Mouse (Mus musculus) regulatory T cell (primary cell): ENCODE results near the gene Adgrb3.
"Not testable (repeated sequence)": the region's sequence is repeated elsewhere in the genome, so short reads cannot be mapped to it uniquely, and the experiment has no call there.

Experiments used
- in situ Hi-C: fragments of 300-600 bp; cut with MboI, MseI; formaldehyde crosslinking; loops from one replicate; pipeline ENCODE4 v1.15.1; 2025; ENCODE audit warnings: high pct_unique_total_duplicates

Adgrb3 gene

DNA sequence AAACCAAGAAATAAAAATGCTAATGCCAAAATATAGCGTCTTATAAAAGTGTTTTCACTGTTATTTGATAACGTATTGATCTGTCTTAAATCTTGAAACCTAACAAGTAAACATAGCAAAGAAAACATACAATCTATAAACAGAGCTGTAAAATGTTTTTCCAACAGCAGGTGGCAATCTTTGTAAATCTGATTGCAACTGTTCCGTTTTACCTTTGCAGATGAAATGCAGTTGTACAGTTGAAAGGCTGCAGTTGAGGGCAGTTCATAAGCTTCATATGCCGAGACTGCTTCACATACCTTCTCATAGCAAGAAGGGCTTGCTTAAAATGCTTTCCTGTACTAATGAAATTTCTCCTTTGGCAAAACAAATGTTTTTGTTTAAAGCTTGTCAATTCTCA lies 302.5 kb downstream of the Adgrb3 start:
- in situ Hi-C loops = no loop called here

DNA sequence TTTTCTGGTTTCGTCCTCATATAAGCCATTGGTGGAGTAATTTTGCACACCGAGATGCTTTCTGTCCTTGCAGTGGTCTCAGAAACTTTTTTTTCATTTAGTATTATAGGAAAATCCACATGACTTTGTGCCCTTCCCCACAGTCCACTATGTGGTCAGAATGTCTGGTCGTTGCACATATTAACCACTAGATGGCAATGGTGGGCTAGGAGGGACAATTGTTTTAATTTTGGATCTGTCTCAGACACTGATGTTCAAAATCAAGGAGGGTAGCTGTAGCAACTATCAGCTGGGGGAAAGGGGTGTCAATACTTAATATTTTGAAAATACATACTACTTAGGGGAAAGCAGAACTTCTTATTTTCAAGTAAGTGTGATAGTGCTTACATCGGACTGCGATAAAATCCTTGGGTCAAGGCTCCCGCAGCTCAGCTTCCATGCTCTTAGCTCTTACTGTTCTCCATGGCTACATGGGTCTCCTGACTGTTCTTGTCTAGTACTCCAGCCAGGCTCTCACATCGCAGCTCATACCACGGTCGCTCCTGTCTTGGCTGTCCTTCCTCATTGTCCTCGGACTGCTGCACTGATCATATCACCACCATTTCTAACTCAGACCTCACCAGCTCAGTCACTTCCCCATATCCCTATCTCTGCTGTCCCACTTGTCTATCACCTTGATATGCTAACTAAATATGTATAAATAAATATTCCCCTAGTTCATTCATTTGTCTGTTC lies 319.0 kb downstream of the Adgrb3 start:
- in situ Hi-C loops = no loop called here

DNA sequence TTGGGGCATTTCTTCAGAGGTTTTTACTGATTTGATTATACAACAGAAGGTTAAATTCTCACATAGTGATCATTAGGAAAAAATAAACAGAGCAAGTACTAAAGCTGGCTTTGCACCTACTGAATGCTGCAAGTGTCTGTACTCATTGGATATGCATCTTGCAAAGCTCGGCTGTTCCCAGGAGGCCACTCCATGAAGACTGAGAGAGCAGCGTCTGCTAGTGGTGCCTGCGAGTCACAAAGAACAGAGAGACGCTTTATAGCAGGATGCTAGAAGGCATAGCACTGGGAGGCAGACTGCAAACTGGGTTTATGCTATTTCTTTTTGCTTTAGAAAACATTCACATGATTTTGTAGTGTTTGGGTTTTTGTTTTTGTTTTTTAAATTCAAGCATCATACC lies 325.2 kb downstream of the Adgrb3 start:
- in situ Hi-C loops = no loop called here

DNA sequence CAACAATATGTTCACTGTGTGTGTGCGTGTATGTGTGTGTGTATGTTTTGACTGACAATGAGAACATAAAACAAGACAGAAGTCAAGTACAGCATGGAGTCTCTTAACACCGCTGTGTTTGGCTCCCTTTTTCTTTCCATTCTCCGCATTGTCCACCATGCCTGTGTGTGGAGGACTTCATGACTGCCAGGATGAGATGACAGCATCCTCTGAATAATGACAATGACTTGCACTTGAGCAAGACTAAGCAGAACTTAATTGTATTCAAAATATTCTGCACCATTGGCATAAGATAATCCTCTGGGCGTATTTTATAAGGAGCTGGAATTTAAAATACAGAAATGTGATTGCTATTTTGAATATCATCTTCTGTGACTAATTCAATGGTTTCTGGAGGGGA lies 326.0 kb downstream of the Adgrb3 start:
- in situ Hi-C loops = no loop called here

DNA sequence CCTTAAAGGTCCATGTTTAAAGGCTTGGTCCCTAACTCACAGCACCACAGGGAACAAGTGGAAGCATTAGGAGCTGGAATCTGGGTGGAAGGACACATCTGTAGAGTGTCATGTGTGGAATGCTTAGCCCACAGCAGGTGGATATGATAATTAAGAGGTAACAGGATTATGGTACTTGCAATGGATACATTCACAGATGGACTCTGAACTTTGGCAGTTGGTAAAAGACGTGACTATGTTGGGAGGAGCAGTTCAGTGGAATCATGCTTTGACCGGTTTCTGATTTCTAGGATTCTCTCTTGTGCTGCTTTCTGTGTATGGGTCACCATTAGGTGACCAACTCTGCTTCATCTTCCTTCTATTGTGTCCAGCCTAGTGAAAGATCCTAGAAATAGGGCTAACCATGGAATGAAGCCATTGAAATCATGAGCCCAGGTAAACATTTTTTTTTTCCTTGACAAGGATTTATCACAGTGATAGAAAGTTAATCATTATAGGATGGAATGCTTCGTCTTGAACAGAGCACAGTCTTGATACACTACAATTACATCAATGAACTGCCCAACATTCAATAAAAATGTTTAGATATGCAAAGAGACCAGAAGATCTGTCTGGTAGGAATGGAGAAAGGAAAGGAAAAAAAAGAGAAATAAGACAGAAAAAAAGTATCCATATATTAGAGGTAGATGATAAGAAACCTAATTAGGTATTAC lies 334.1 kb downstream of the Adgrb3 start:
- in situ Hi-C loops = no loop called here

DNA sequence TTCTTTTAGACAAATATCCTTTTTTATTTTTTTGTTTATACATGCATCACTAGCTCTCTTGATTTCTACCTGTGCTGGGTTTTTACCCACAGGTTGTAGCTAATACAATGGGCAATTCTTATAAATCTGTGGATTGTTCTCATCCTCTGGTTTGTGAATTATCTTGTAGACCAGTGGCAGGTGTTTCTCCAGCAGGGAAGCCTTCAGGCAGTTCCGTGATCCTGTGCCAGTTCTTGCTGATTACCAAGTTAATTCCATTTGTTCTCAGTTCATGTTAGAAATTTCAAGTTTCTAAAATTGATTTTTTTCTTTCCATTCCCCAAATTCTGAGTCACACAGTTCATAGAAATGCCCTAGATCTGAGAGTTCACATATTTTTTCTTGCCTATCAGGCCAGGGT lies 338.0 kb downstream of the Adgrb3 start:
- in situ Hi-C loops = no loop called here

DNA sequence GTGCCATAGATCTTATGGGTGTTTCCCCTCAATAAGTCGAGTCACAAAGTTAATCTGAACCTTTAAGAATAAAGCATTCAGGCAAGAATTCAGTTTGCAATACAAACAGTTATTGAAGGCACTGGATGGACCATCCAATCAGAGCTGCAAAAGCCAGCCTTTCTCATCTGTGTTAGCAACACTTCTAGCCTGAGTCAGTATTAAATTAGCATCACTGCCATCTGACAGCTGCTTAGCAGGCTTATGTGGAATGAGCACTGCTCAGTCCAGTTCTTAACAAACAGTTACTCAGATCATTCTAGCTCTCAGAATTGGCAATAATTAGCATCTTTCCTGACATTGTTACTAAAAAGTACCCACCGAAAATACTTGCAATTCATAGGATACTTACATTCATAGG lies 339.3 kb downstream of the Adgrb3 start:
- in situ Hi-C loops = no loop called here

DNA sequence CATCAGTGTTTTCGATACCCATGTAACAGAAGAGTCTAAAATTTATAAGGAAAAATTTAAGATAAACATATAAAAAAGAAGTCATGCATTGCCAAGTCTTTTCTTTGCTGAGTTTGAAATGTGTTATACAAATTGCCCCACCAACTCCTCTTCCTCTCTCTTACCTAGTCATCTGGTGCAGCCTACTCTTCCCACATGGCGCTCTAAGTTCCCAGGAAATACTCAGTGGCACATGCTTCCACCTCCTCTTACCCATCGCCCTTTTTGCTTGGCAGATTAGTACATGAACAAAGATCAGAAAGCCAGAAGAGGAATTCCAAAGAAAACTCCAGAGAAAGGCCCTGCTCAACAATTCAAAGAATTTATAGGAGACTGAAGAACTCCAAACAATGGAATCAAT lies 353.8 kb downstream of the Adgrb3 start:
- in situ Hi-C loops = no loop called here

DNA sequence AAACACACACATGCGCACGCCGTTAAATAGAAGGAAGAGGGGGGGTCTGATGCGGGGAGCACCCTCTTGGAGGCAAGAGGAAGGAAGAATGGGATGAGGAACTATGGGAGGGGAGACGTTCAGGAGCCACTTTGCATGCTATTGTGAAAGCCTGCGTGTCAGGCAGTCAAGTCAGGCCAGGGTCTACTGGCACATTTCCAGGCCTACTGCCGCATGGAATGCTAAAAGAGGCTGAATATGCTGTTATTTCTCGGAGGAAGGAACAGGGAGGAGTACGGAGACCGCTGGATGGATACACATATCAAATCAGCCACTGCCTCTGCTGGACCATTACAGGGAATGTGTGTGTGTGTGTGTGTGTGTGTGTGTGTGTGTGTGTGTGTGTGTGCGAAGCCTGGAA lies 355.0 kb downstream of the Adgrb3 start:
- in situ Hi-C loops = no loop called here

DNA sequence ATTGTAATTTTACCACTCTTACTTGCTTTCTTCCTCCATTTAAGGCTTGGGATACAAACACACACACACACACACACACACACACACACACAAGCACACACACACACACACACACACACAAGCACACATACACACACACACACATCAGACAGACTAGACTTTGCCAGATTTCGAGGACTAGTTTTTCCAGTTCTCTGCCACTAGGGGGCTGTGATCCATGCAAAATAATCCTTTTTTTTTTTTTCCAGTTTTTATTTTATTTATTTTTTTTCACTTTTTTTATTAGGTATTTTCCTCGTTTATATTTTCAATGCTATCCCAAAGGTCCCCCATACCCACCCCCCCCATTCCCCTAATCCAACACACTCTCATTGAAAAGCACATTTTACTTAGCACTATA lies 357.9 kb downstream of the Adgrb3 start:
- in situ Hi-C loops = not testable (repeated sequence)

DNA sequence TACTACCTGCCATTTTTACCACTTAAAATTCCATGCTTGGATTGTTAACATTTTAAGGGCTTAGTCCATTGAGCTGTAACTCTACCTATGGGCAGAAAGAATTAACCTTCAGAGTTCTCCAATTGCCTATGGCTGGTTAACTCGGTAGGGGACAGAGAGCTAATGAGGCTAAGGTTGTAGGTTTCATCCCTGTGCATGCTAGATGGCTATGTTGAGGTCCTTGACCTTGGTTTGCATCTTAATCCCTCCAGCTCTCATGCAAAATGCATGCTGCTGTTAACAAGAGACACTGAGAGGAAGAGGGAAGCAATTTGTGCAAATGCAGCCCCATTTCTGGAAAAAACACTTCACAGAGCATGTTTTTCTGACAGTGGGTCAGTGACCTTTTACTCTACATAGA lies 366.9 kb downstream of the Adgrb3 start:
- in situ Hi-C loops = no loop called here

DNA sequence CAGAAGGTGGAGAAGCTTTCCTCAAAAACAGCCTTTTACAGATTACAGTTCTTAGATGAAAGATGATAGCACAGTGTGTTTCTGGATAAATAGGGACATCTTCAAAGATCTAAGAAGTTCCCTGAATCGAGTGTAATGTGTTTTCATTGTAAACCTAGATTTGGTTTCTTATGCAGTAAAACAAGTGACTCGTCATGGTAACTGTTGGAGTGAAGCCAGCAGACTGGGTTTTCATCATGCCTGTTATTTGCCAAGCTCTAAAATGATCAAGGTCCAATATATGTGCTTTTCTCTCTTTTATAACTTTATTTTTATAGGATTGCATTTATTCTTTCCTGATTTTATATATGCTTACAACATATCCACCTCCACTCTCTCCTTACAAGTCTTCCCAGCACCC lies 394.0 kb downstream of the Adgrb3 start:
- in situ Hi-C loops = no loop called here

DNA sequence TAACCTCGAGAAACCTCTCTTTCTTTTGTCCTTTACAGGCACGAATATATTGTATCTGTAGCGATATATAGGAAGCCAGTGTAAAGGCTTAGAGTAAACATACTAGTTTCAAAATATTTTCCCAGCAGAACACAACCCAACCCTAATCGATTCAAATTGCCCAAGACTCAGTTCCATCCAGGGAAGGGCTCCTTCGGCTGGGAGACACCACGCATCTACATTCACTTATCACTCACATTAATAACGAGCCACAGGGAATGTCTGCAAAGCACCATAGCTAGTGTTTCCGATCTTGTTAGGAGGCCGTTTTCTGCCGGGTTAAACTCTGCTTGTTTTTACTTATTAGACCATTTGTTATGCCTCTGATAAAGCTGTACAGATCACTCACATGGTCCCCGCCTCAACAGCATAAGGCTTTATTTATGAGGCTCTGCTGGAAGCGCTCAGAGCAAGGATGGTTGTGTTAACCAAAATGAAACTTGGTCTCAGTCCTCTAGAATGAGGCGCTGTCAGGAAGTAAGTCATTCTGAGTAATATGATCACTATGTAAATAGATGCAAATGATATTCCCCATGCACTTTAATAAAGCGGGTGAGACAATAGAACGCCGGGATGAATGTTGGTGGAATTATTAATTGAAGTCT lies 399.2 kb downstream of the Adgrb3 start:
- in situ Hi-C loops = no loop called here

DNA sequence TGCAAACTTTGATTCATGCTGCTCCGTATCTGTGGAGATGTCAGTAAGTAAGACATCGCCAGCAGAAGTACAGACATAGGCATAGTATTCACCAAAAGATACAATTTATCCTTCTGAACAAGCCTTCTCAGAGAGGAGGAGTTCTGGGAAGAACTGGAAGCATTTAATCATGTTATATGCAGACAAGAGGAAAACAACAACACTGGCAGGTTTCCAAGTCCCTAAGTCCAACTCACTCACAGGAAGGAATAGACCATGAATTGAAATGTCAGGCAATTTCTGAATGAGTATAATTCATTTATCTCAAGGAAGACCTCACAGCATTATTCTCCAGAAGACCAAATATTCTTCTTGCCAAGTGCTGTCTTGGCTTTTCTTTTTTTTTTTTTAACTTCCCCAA lies 408.8 kb downstream of the Adgrb3 start:
- in situ Hi-C loops = no loop called here

DNA sequence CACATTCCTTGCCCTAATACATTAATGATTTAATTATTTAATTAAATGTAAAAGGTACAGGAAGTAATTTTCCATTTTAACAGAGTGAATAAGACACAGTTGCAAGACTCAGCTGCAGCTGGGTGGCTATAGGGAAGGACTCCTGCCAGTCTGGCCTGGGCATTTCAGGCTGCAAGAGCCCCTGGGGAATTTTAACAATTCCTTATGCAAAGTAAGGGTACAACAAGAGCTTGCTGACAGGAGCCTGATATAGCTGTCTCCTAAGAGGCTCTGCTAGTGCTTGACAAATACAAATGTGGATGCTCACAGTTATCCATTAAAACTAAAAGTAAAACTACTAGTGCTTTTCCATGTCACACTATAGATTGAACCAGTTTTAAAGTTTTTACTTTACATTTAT lies 410.1 kb downstream of the Adgrb3 start:
- in situ Hi-C loops = no loop called here

DNA sequence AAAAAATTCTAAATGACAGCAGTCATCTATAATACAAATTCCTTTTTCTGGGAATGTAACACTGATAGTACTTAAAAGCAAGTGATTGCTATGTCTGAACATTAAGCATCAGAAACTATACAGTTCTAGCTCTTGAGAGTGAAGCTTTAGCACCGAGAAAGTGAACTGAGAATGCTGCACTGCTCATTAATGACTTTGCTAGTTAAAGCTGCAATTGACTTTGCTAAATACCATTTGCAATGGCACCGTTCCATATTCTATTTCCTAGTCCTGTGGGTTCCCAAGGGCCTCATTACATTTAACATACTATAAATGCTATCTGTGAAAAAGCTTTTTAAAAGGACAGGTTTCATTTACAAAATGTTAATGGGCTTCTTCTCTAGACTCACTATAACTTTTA lies 414.4 kb downstream of the Adgrb3 start:
- in situ Hi-C loops = no loop called here

DNA sequence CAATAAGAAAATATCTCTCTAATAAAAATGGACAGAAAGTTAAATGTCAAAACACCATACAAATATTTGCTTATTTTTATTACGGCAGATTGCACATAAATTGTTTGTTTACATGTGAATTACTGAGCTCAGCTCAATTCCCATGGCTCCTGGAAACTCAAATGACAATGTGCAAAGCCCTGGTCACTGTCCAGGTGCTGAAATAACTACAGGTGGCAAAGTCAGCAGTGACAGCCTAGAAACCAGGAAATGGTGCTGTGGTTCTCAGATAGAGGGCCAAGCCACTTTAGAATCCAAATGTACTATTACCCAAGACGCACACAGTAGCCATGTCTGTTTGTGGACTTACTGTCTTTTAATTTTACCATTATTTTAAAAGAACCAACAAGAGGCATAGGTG lies 465.3 kb downstream of the Adgrb3 start:
- in situ Hi-C loops = no loop called here

DNA sequence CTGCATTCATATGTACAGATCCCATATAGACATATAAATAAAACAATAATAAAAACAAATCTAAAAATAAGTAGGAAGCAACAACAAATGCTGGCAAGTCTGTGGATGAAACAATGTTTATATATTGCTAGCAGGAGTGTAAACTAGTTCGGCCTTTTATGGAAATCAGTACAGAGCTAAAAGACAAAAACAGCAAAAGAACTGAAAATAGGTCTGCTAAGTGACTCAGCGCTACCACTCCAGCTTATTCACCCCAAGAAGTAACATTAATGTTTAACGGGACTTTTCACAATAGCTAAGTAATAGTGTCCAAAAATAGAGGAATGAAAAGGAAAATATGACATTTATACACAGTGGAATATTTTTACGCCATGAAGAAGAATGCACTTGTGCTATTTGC lies 471.0 kb downstream of the Adgrb3 start:
- in situ Hi-C loops = no loop called here

DNA sequence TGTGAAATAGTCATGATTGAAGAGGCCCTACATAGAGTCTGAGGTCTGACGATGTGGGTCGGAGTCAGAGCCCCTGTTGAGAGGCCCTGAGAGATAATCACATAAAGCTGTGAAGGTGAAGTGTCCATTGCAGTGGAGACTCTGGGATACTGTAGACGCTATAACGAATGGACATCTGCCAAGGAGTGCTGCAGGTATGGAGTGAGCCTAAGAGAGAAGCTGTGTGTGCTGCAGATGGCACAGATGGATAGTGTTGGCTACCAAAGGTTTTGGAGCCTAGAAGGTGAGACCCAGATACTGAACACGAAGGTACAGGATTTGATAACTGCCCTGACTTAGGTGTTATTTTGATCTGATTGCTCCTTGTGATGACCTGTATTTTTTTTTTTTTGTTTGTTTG lies 474.0 kb downstream of the Adgrb3 start:
- in situ Hi-C loops = no loop called here

DNA sequence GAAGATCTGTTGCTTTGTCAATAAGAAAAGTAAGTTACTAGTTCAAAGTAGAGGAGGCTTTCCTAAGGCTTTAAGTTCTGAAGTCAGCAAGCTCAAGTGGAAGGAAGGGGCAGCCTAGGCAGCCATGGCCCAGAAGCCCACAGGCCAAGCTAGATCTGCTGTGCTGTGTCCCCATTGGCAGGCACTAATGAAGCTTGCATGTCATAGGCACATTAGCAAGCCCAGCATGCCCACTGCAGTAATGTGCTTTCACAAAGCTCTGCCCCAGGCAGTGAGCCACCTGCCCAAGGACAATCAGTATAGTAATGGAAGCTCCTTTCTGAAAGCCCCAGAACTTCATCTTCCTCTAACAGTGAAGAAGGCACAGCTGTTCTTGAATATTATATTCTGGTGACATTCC lies 484.6 kb downstream of the Adgrb3 start:
- in situ Hi-C loops = no loop called here

DNA sequence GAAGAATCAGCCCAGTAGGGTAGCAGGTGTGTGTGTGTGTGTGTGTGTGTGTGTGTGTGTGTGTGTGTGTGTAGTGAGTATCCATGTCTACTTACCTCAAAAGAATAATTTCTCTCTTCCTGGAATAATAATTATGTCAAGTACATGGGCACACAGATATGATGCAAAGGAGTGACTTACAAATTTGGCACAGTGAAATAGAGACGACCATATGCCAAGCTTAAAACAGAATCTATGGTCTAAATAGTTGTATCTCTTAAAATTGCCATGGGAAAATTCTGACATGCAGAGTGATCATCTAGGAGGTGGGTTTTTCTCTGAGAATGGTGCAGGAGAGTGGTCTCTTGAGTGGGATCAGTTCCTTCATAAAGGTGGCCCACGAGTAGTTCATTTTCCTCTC lies 504.1 kb downstream of the Adgrb3 start:
- in situ Hi-C loops = no loop called here

DNA sequence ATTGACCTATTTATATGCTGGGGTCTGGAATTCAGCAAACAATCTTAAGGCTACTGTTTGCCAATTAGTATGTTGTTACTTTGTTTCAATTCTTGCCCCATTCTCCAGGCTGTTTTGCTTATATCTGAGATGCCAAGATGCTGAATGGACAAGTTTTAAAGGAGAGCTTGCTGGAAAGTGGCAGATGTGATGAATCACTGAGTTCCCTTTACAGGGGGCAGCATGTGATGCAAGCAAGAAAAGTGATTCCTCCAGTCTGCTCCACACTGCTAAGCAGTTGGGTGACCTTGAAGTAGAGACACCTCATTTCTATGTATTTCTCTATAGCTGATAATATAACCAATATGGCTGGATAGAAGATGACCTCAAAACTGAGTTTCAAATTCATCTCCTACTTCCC lies 512.4 kb downstream of the Adgrb3 start:
- in situ Hi-C loops = no loop called here

DNA sequence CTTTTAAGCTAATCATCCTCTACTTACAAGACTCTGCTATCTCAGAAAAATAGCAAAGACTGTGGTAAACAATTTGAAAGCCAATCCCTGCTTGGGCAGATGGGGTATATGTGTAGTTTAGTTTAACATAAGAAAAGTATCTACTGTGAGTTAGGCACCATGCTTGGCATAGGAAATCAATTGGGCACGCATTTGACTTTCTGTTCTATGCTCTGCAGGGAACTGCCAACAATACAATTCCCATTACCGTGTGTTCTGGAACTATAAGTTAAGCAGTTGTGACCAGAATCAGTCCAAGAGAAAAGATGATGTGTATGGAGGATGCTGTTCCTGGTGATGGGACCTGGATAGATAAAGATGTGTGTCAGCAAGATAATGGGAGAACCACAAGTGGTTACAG lies 517.2 kb downstream of the Adgrb3 start:
- in situ Hi-C loops = no loop called here
